Mouse (Mus musculus) stomach, embryonic 16.5 days (tissue): ENCODE data around the gene Ston1. TPM values are rescaled to one million over a fixed set of nuclear protein-coding genes. Genes with fewer than 3 reads are reported as not detected.

Source experiments
- ATAC-seq: fragments of 200-750 bp; cut with Nextera tagmentation; 2 replicates; pipeline ENCODE4 v1.8.0; 2017; ENCODE audit warnings: moderate number of reproducible peaks, moderate TSS enrichment; ENCODE audit not compliant: insufficient read depth, low FRiP score
- H3K27ac ChIP-seq: fragments of 300-500 bp; sonication (generic); 2 replicates; pipeline ENCODE4 v1.5.1; 2014; ENCODE audit warnings: low read length
- H3K27me3 ChIP-seq: fragments of 300-500 bp; sonication (generic); 2 replicates; pipeline ENCODE4 v1.6.1; 2014; ENCODE audit warnings: low read length, control low read depth, mixed read lengths; ENCODE audit not compliant: control insufficient read depth, insufficient read depth
- H3K36me3 ChIP-seq: fragments of 300-500 bp; sonication (generic); 2 replicates; pipeline ENCODE4 v1.6.1; 2014; ENCODE audit warnings: low read length; ENCODE audit not compliant: control insufficient read depth, insufficient read depth
- H3K4me1 ChIP-seq: fragments of 300-500 bp; sonication (generic); 2 replicates; pipeline ENCODE4 v1.6.1; 2014; ENCODE audit warnings: low read length, control low read depth, mixed read lengths; ENCODE audit not compliant: control insufficient read depth, insufficient read depth
- H3K4me2 ChIP-seq: fragments of 300-500 bp; sonication (generic); 2 replicates; pipeline ENCODE4 v1.6.1; 2014; ENCODE audit warnings: low read depth, low read length, mixed read lengths
- H3K4me3 ChIP-seq: fragments of 300-500 bp; sonication (generic); replicated peaks from 2 replicates; pipeline ENCODE4 v1.5.1; 2014; ENCODE audit warnings: mild to moderate bottlenecking, low read length
- H3K9ac ChIP-seq: fragments of 300-500 bp; sonication (generic); 2 replicates; pipeline ENCODE4 v1.6.1; 2014; ENCODE audit warnings: low read length
- H3K9me3 ChIP-seq: fragments of 300-500 bp; sonication (generic); replicated peaks from 2 replicates; pipeline ENCODE4 v1.6.1; 2016; ENCODE audit warnings: low read length, control low read depth; ENCODE audit not compliant: control insufficient read depth
- WGBS: fragments of 180-500 bp; shearing (Covaris S2); extraction: QIAGEN DNeasy Blood & Tissue Kit; methylation state at CpG from one replicate; pipeline ENCODE4 v1.1.7; 2014; 5-methylcytosine and 5-hydroxymethylcytosine counted together
- polyA plus RNA-seq: library from polyadenylated mRNA; unstranded; fragments of >200 nt; fragmentation: Nextera tagmentation; extraction: Ambion mirVana; gene quantifications from 2 replicates; pipeline ENCODE4 v1.2.1, GENCODE M21; 2015

The Ston1 gene
- polyA plus RNA-seq, 1 experiment from 2014 or later, result 5.3 TPM

- H3K4me1 ChIP-seq, result no peaks in the 10 kb centered on the region
- no peaks in the 10 kb centered on the region for H3K27me3 ChIP-seq
- no peaks in the 10 kb centered on the region for H3K9me3 ChIP-seq
- H3K27ac ChIP-seq, result no peak overlapping the region
- no peak overlapping the region for H3K4me3 ChIP-seq
- 78% methylated on average over 2 of the region's 2 CpGs for WGBS
- H3K36me3 ChIP-seq, result no peaks in the 10 kb centered on the region
- no peak overlapping the region for H3K9ac ChIP-seq
- no peak for ATAC-seq
- H3K4me2 ChIP-seq, result no peak overlapping the region
Measured at GRCm38 (mm10) chr17:88666076-88666475, 68.6 kb downstream of the Ston1 start.

- WGBS, result 24% methylated on average over 21 of the region's 21 CpGs
- Histone ChIP-seq H3K9ac (no peak within 1 kb of the TSS), H3K36me3 (no peaks in the 10 kb centered on the region), H3K4me3 (peak within 1 kb of the TSS; percentile 20), H3K4me2 (peak within 1 kb of the TSS; percentile 45), H3K9me3 (no peaks in the 10 kb centered on the region), H3K27ac (no peak within 1 kb of the TSS), H3K27me3 (no peaks in the 10 kb centered on the region), H3K4me1 (no peaks in the 10 kb centered on the region)
- peak; percentile 58; the same call in 1 of the 2 replicates for ATAC-seq
Measured at GRCm38 (mm10) chr17:88668452-88668851, 71.0 kb downstream of the Ston1 start, which contains the start of gene Gtf2a1l. Gene Gtf2a1l (plus strand): TSS chr17:88668660.

GRCm38 (mm10) chr17:88669921-88670320 is 72.4 kb downstream of the Ston1 start:
- WGBS, result 76% methylated on average over 2 of the region's 2 CpGs
- H3K9me3 ChIP-seq, result no peaks in the 10 kb centered on the region
- no peaks in the 10 kb centered on the region for H3K36me3 ChIP-seq
- H3K9ac ChIP-seq, result no peak overlapping the region
- no peak overlapping the region for H3K4me2 ChIP-seq
- H3K27ac ChIP-seq, result no peak overlapping the region
- no peaks in the 10 kb centered on the region for H3K4me1 ChIP-seq
- ATAC-seq, result no peak
- no peaks in the 10 kb centered on the region for H3K27me3 ChIP-seq
- no peak overlapping the region for H3K4me3 ChIP-seq

GRCm38 (mm10) chr17:88670800-88671199 is 73.3 kb downstream of the Ston1 start:
- H3K4me1 ChIP-seq, result no peaks in the 10 kb centered on the region
- ATAC-seq, result no peak
- 43% methylated on average over 4 of the region's 4 CpGs for WGBS
- no peak overlapping the region for H3K4me3 ChIP-seq
- H3K27ac ChIP-seq, result no peak overlapping the region
- no peaks in the 10 kb centered on the region for H3K36me3 ChIP-seq
- no peak overlapping the region for H3K4me2 ChIP-seq
- no peak overlapping the region for H3K9ac ChIP-seq
- H3K27me3 ChIP-seq, result no peaks in the 10 kb centered on the region
- no peaks in the 10 kb centered on the region for H3K9me3 ChIP-seq

DNA sequence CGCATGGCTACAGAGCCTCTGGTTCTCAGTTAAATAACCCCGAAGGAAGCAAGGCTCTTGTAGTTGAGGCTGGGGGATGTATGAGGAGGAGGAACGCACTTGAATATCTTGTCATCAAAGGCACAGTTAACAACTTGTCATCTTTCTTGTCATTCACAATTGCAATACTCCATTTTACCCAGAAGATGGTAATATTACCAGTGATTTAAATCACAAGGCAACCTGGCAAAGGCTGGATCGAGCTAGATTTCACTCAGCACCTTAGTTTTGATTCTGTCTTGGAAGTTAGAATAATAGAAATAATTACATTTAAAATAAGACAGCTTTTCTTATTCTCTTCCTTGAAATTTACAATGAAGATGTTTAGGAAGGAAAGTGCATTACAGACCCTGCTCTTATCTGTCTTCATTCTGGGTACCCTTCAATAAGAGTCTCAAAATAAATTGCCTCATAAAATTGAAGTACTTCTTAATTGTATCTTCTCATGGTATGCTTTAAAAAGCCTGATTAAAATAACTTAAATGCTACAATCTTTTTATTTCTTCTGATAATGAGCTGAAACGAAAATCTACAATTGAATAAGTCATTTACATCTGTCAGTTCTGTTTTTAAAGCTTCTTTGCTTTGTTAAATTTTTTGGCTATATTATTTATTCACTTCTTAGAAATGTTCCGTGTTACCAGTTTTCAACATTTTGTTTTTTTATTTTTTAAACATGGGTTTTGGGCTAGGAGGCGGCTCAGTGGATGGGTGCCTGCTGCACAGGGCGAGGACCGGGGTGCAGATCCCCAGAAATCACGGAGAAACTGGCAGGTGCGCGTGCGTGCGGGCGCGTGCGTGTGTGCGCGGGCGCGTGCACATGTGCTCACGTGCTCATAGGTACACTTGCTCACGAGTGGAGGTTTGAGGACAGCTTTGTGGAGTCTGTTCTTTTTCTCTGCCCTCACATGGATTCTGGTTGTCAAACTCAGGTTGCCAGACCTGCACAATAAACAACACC is 78.1 kb downstream of the Ston1 start:
- Histone ChIP-seq H3K9me3 (no peaks in the 10 kb centered on the region), H3K4me2 (no peak overlapping the region), H3K36me3 (no peaks in the 10 kb centered on the region), H3K27me3 (no peaks in the 10 kb centered on the region), H3K9ac (no peak overlapping the region), H3K4me1 (no peaks in the 10 kb centered on the region), H3K27ac (no peak overlapping the region), H3K4me3 (no peak overlapping the region)
- ATAC-seq, result no peak
- WGBS, result 90% methylated on average over 23 of the region's 23 CpGs

DNA sequence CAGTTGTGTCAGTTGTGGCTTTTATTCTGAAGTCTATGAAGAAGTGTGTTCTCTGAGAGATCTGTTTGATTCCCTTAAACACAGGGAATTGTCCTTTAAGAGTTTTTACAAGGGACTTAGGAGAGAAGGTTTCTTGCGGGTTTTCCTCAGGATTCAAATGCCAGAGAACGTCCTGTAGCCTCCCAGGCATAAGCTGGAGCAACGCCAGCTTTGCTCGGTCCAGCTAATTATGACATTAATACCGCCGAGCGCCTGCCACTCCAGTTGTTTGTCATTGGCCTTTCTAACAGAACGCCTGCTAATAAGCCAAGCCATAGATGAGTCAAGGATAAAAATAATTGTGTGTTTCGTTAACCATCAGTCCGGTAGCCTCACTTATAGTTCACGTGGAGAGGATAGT is 90.7 kb downstream of the Ston1 start:
- Histone ChIP-seq H3K4me2 (no peak overlapping the region), H3K4me1 (no peaks in the 10 kb centered on the region), H3K36me3 (no peaks in the 10 kb centered on the region), H3K9me3 (no peaks in the 10 kb centered on the region), H3K9ac (no peak overlapping the region), H3K27me3 (no peaks in the 10 kb centered on the region), H3K4me3 (no peak overlapping the region), H3K27ac (no peak overlapping the region)
- 69% methylated on average over 11 of the region's 11 CpGs for WGBS
- no peak for ATAC-seq

GRCm38 (mm10) chr17:88696656-88697333 is 99.3 kb downstream of the Ston1 start:
- ATAC-seq, result no peak
- H3K9me3 ChIP-seq, result peaks cover 4% of the 10 kb centered on the region; the same call in 1 of the 2 replicates
- H3K9ac ChIP-seq, result no peak overlapping the region
- no peak overlapping the region for H3K4me3 ChIP-seq
- H3K4me1 ChIP-seq, result 0 out of 2 replicates have a peak, but pooled peaks cover 2% of the 10 kb centered on the region
- H3K4me2 ChIP-seq, result 0 out of 2 replicates have a peak overlapping the region, but pooled peaks have one; percentile 6
- H3K27me3 ChIP-seq, result no peaks in the 10 kb centered on the region
- WGBS, result 47% methylated on average over 9 of the region's 9 CpGs
- H3K36me3 ChIP-seq, result no peaks in the 10 kb centered on the region
- H3K27ac ChIP-seq, result peak overlapping the region; percentile 63

DNA sequence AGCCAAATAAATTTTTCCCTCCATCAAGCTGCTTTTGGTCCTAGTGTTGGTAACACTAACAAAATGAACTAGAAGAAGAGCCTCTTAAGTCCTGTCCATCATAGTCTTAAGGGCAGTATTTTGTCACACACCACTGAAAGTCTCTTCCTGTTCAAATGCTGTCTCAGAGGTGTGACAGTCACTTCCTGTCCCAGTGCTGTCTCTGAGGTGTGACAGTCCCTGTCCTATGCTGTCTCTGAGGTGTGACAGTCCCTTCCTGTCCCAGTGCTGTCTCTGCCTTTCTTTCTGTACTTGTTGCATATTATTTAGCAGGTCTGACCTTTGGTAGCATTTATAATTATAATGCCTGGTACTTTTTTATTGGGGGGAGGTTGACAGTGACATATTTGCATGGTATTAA is 103.4 kb downstream of the Ston1 start:
- Histone ChIP-seq H3K9me3 (peaks cover 4% of the 10 kb centered on the region; the same call in 1 of the 2 replicates), H3K27me3 (no peaks in the 10 kb centered on the region), H3K36me3 (no peaks in the 10 kb centered on the region), H3K4me2 (no peak overlapping the region), H3K4me1 (peaks cover 8% of the 10 kb centered on the region), H3K9ac (no peak overlapping the region), H3K27ac (no peak overlapping the region), H3K4me3 (no peak overlapping the region)
- ATAC-seq, result no peak

- 13% methylated on average over 6 of the region's 6 CpGs for WGBS
Measured at GRCm38 (mm10) chr17:88702345-88702744, 104.9 kb downstream of the Ston1 start.

More at GRCm38 (mm10) chr17:88702345-88702744, 104.9 kb downstream of the Ston1 start:
- ATAC-seq, result no peak
- peak overlapping the region; percentile 26 for H3K9ac ChIP-seq
- peak overlapping the region; percentile 31 for H3K4me2 ChIP-seq
- no peak overlapping the region for H3K27ac ChIP-seq
- H3K36me3 ChIP-seq, result no peaks in the 10 kb centered on the region
- H3K4me3 ChIP-seq, result peak overlapping the region; percentile 6; the same call in 1 of the 2 replicates
- peaks cover 8% of the 10 kb centered on the region for H3K4me1 ChIP-seq
- H3K27me3 ChIP-seq, result no peaks in the 10 kb centered on the region
- peaks cover 4% of the 10 kb centered on the region; the same call in 1 of the 2 replicates for H3K9me3 ChIP-seq
